Mouse (Mus musculus) spleen, adult 12 weeks (tissue): ENCODE results near the gene Hdgfl3.
"Not testable (repeated sequence)": the region's sequence is repeated elsewhere in the genome, so short reads cannot be mapped to it uniquely, and the experiment has no call there.

Experiments
- DNase-seq: peaks from one replicate; pipeline ENCODE4 v3.0.0; 2022; ENCODE audit warnings: low spot score

Gene Hdgfl3

DNA sequence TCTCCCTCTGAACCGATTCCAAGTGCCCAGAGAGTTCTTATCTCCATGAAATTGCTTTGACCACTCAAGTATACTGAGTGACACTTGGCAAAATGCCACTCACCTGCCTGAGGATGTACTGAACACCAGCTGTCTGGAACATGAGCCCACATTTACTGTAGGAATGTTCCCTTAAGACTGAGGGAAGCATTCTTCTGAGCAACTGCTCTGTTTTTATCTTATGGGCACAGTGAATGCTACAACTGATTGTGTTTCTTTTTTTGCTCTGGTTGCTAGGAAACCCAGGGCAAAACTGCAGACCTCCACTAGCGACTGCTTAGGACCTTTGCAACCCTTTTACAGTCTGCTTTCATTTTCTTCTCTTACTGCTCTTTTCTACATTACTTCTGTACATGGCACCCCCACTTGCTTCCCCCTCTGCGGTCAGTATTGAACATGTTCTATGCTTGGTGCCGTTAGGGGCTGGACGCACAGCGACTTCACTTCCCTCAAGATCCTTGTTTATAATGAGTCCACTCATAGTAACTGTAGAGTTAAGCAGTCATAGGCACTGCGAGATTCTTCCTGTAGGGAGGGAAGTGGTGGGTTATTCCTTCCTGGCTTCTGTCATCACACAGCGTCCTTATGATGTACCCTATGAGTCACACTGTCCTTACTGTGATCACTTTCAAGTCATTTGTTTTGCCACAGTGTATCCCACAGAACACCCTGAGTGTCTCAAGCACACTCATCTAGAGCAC is 79.5 kb downstream of the Hdgfl3 start:
- DNase-seq, result no peak

DNA sequence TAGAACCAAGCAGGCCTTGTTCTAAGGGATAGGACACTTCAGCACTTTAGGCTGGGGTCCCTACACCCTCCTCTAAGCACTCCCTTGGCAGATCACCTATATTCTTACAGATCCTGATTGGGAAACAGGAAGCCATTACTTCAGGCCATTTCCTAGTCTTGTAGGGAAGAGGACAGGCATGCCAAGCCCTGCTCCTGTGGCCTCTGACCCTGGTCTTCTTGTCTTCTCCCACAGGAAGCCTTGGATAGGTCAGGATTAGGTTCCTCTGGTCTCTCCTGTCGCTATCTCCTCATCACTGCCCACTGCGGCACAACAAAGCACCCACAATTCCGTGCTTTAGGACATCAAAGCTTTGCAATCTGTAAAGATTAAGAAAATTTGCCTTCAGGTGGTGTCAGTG is 82.6 kb downstream of the Hdgfl3 start:
- DNase-seq, result no peak

DNA sequence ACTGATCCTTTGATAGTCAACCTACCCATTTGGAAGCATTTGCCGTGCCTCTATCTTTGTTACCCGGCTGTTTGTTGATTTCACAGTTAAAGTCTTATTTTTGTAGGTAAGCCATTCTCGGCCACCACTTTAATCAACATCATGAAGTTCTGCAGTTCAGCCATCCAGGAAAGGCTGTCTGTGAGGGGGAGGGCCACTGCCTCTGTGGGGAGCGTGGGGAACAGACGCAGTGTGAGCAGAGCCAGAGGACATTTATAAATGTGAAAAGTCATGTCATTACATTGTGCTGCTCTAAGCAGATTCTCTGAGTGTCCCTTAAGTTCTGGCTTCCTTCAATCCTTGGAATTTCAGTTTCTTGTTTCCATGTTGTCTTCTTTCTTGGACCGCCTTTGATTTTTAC is 84.1 kb downstream of the Hdgfl3 start:
- DNase-seq, result no peak

DNA sequence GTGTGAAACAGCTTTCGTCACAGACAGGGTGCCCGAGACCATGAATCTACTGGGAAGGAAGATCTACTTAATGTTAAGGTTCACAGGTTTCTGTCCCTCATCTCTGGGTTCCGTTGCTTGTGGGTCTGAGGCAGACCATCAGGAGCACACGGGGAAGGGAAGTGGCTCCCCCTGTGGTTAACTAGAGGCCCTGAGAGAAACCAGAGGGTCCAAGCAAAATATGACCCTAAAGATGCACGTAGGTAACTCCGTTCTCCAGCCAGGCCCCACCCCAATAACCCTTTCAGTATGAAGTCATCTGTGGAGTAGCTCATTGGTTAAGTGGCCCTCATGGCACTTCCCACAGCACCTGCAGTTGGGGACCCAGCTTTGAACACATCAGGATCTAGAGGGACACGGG is 84.6 kb downstream of the Hdgfl3 start:
- no peak for DNase-seq

DNA sequence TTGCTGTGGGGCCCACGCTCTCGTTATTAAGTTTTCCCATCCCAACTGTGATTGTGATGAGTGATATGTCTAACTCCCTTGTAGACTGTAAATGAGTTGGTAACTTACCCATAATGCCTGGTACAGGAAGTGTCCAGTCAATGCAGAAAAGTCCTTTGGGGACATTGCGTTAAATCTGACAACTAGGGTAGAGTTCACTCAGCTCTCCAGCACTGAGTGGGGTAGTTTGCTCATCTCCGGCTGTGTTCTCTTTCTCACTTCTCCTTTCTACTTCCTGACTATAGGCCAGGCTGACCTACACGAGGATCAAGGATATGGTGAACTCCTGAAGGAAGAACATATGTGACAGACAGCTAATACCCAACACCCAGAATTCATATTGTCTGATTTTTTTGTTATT is 85.1 kb downstream of the Hdgfl3 start:
- DNase-seq, result no peak

DNA sequence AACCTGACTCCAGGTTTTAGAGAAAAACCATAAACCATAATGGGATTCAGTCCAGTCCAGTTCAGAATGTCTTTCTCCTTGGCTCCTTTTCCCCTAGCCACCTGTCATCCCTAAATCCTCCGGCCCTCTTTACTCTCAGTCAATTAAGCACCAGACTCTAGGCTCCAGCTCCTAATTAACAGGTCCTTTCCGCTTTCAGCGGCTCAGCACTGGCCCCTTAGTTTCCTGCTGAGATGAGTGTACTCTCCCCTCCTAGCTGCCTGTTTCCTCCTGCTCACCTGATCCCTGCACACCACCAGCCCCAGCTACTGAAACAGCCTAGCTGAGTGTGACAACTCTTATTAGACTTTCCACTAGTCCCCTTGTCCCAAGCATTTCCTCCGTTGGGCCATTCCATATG is 86.5 kb downstream of the Hdgfl3 start:
- no peak for DNase-seq

DNA sequence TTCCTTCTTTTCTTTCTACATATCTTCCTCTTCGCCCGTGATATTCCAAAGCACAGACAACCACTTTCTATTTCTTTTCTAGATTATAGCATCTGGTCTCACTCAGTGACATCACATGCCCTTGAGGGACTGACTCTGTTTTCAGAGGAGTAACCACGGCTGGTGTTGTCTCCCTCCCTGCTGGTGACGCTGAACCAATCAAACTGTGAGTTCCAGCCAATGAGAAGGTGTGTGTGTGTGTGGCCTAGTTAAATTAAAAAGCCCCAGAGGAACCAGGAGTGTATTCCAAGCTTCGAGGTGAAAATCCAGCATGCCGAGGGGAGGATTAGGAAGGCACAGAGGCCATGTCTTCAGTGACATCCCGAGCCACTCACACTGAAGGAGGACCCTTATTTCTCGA is 87.3 kb downstream of the Hdgfl3 start:
- no peak for DNase-seq

DNA sequence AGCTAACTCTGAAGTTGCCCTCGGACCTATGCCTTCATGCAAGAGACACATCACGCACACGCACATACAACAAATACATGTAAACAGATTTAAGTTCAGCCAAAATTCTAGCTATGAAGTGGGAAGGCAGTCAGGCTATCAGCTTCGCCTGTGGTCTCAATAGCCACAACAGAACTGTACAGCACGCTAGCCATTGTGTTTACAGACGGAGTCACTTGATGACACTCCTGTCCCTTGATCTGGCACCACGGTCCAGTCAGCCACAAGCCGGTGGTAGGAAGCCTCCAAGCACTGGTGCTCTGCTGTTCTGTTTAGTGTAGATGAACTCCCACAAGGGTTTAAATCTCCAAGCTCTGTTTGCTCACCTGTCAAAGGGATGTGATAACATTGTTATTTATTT is 88.3 kb downstream of the Hdgfl3 start:
- no peak for DNase-seq

DNA sequence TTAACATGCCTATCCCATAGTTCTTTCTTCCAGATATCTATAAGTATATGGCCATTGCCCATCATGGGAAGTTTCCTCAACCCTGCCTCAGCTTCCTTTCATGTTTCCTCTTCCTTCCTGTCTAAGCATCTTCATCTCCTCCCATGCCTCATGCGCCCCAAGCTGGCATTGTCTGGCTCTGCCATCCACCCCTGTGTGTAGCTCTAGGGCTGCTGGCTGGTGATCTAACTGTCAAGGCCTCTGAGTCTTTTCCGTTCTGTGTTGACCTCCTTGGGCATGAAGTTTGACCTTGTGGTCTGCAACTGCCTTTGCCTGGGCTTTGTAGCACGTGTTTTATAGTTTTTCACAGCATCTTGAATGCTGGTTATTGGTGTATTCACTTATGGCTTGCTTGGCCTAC is 89.0 kb downstream of the Hdgfl3 start:
- no peak for DNase-seq

DNA sequence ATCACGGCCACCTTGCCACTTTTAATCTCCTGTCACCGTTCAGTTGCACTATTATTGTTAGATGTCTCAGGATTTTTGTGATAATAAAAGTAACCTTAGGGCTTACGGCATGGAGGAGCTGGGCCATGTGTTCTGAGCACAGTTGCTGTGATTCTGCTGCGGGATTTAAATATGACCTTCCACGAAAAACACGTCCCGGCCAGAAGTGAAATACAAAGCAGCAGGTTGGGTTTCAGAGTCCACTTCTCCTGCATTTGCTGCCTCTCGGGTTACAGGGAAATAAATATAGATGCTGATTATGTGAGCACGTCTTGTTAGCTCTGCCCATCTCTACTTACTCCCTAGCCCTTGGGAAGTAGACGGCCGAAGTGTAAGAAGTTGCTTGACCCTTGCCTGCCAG is 89.5 kb downstream of the Hdgfl3 start:
- no peak for DNase-seq

DNA sequence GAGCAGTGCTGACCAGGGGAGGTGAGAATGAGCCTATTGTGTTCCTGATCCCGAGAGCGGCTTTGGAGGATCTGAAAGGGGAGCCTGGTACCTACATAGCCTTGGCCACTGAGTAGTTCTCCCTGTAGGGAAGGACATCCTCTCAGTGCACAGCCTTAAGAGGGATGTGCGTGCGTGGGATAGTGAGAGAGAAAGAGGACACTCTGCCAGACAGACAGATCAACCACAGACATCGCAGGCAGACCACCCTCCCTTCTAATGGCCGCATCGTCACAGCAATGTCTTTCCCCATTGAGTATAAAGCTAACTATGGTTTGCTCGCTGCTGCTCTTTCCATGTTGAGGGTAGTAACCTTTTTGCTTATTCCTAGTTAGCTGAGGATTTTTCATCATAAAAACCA is 90.4 kb downstream of the Hdgfl3 start:
- DNase-seq, result no peak

DNA sequence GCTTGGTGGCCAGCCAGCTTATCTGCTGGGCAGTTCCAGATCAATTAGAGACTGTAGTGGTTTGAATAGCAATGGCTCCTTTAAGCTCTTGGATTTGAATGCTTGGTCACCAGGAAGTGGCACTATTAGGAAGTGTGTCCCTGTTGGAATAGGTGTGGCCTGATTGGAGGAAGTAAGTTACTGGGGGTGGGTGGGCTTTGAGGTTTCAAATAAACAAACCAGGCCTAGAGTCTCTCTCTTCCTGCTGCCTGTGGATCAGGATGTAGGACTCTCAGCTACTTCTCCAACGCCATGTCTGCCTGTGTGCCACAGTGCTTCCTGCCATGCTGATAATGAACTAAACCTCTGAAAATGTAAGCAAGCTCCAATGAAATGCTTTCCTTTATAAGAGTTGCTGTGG is 91.3 kb downstream of the Hdgfl3 start:
- no peak for DNase-seq

DNA sequence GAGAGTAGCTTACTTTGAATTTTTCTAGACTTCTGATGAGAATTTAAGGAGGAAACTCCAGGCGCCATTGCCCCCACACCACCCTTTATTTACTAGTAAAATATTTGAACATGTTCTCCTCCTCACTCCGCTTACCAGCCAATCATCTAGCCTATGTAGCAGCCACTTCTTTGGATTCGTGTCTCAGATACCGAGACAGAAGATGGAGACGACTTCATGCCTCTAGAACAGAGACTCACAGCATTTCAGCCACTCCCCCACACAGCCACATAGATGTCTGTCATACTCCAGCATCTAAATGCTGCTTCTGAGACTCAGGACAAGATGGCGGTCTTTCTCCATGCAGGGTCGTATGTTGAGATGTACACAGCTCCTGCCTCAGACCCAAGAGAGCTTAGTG is 92.1 kb downstream of the Hdgfl3 start:
- no peak for DNase-seq

DNA sequence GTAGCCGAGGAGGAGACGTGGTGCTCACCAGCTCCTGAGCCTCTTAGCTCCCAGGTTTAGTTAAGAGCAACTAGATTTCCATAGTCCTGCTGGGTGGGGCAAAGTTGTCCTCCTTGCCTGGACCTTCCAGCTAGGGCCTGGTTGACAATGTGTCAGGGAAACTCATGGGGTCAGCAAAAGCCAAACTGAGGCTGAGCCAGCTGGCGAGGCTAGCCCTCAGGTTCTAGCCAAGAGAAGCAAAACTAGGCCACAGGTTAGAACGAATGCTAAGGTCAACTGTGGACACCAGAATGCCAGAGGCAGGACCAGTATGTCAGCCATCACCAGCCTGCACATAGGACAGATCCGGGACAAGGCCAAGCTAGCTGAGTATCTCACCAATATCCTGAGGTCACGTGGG is 92.8 kb downstream of the Hdgfl3 start:
- no peak for DNase-seq

DNA sequence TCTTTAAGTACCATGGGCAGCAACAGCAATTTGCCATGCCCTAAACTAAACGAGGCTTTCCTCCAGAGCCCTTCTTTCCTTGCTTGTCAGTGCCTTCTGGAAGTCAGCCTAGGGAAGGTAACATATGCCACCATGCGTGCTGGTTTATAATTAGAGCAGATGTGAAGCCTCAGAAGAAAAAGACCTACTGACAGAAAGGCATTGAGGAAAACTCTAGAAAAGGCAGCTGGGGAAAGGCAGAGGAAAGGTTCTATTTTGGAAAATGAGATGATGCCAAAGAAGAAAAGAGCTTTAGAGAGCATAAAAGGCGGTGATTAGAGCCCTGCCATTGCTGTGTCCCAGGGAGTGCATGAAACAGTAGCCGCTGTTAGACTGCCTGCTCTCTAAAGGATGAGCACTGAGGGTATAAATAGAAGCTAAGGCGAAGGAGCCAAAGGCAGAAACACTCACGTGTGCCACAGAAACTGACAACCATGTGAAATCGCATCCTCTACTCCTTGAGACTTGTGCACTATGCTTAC is 93.6 kb downstream of the Hdgfl3 start:
- DNase-seq, result no peak

DNA sequence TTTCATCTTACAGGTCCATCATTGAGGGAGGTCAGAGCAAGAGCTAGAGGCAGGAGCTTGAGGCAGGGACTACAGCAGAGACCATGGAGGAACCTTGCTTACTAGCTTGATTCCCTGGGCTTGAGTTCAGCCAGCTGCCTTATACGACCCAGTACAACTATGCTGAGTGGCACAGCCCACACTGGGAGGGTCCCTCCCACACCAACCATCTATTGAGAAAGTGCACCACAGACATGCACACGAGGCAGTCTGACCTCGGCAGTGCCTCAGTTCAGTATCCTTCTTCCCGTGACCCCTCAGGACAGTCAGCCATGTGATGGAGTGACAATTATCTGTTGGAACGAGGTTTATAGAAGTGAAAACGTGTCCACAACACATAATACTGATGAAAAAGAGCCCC is 94.5 kb downstream of the Hdgfl3 start:
- DNase-seq, result no peak

DNA sequence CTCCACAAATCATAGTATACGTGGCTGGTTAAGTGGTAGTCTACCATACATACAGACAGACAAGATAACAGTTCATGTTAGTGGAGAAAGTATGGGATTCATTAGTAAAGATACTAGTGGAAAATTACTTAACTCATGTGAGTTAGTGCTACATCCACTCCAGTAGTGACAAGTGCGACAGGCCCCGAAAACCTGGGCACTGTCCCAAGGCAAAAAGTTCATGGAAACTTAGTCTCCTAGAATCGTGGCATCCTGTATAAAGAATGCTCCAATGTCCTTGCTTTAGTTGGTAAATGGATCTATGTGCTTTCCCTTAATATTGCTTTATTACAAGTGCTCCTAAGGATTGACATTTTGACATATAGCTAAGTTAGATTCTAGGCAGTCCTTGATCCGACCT is 96.5 kb downstream of the Hdgfl3 start:
- DNase-seq, result not testable (repeated sequence)

DNA sequence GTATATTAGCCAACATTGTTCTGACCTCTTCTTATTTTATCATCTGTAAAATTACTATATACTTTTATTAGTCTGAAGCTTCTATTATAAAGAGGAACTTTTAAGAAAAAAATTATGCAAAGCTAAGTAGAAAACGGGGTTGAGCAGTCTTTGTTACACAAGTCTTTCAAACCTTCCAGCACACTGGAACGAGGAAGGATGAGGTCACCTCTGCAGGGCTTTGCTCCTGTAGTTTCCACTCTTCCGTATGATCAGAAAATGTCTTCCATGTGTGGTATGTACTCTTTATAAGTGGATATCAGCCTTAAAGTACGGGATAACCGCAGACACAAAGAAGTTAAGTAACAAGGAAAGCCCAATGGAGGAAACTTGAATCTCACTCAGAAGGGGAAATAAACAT is 98.8 kb downstream of the Hdgfl3 start:
- no peak for DNase-seq

DNA sequence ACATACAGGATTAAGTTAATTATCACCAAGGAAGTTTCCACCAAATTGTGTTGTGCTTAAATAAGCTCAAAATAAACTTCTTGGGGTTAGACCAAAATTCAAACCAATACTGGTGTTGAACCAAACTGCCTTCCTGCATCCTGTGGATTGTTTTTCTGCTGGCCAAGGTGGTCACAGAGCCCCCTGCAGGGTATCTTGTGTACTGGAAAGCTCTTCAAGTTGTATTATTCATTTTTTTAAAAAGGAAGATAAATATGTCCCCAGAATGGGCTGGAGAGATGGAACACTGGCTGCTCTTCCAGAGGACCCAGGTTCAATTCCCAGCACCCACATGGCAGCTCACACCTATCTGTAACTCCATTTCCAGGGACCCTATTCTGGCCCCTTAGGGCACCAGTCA is 99.4 kb downstream of the Hdgfl3 start:
- no peak for DNase-seq
